Mouse (Mus musculus): ENCODE measurements around the gene Sgip1. TPM values are rescaled to one million over a fixed set of nuclear protein-coding genes. Genes with fewer than 3 reads are reported as not detected.

The Sgip1 gene
- polyA plus RNA-seq, 1 experiment from 2014 or later: 13.0 TPM

- DNase-seq (ENCODE audit: low spot score) (no peak), ATAC-seq (replicated peaks; ENCODE audit: low FRiP score, low TSS enrichment, low read depth) (no peak)
- Histone ChIP-seq H3K4me3 (ENCODE audit: low read depth, low read length) (no peak overlapping the region), H3K27me3 (replicated peaks; ENCODE audit: control insufficient read depth, insufficient read depth, low read length) (no peaks in the 10 kb centered on the region), H3K4me2 (ENCODE audit: low read length) (no peak overlapping the region), H3K36me3 (ENCODE audit: control insufficient read depth, insufficient read depth, low read length) (no peaks in the 10 kb centered on the region), H3K4me1 (replicated peaks; ENCODE audit: control insufficient read depth, insufficient read depth, low read length) (no peaks in the 10 kb centered on the region; the same call in 1 of the 2 replicates), H3K9me3 (ENCODE audit: control insufficient read depth, low read length) (no peaks in the 10 kb centered on the region), H3K9ac (ENCODE audit: low read length) (no peak overlapping the region), H3K27ac (ENCODE audit: low read depth) (no peak overlapping the region)
- 66% methylated on average over 7 of the region's 7 CpGs for WGBS
These were observed 115.0 kb downstream of the Sgip1 start for GRCm38 (mm10) chr4:102856086-102856485.

- no peak overlapping the region for H3K4me2 ChIP-seq (ENCODE audit: low read length)
- H3K4me3 ChIP-seq (ENCODE audit: low read depth, low read length): no peak overlapping the region
- no peak overlapping the region for H3K27ac ChIP-seq (ENCODE audit: low read depth)
- H3K9me3 ChIP-seq (ENCODE audit: control insufficient read depth, low read length): no peaks in the 10 kb centered on the region
- H3K4me1 ChIP-seq (replicated peaks; ENCODE audit: control insufficient read depth, insufficient read depth, low read length): no peaks in the 10 kb centered on the region; the same call in 1 of the 2 replicates
- ATAC-seq (replicated peaks; ENCODE audit: low FRiP score, low TSS enrichment, low read depth) (no peak), DNase-seq (ENCODE audit: low spot score) (no peak)
- H3K9ac ChIP-seq (ENCODE audit: low read length): no peak overlapping the region
- no peaks in the 10 kb centered on the region for H3K27me3 ChIP-seq (replicated peaks; ENCODE audit: control insufficient read depth, insufficient read depth, low read length)
- WGBS: 94% methylated on average over 15 of the region's 15 CpGs
- H3K36me3 ChIP-seq (ENCODE audit: control insufficient read depth, insufficient read depth, low read length): no peaks in the 10 kb centered on the region
These were observed 118.4 kb downstream of the Sgip1 start for GRCm38 (mm10) chr4:102859259-102860194.

- Histone ChIP-seq H3K9ac (ENCODE audit: low read length) (no peak overlapping the region), H3K27me3 (replicated peaks; ENCODE audit: control insufficient read depth, insufficient read depth, low read length) (no peaks in the 10 kb centered on the region), H3K4me3 (ENCODE audit: low read depth, low read length) (no peak overlapping the region), H3K27ac (ENCODE audit: low read depth) (no peak overlapping the region), H3K36me3 (ENCODE audit: control insufficient read depth, insufficient read depth, low read length) (no peaks in the 10 kb centered on the region), H3K9me3 (ENCODE audit: control insufficient read depth, low read length) (no peaks in the 10 kb centered on the region), H3K4me2 (ENCODE audit: low read length) (no peak overlapping the region), H3K4me1 (replicated peaks; ENCODE audit: control insufficient read depth, insufficient read depth, low read length) (no peaks in the 10 kb centered on the region; the same call in 1 of the 2 replicates)
- ATAC-seq (replicated peaks; ENCODE audit: low FRiP score, low TSS enrichment, low read depth): no peak
- DNase-seq (ENCODE audit: low spot score): no peak
- 69% methylated on average over 15 of the region's 15 CpGs for WGBS
These were observed 121.9 kb downstream of the Sgip1 start for GRCm38 (mm10) chr4:102862751-102863710.

- whole genome bisulfite sequencing: 89% methylated on average over 3 of the region's 3 CpGs
- no peaks in the 10 kb centered on the region for H3K4me1 ChIP-seq (replicated peaks; ENCODE audit: control insufficient read depth, insufficient read depth, low read length)
- H3K36me3 ChIP-seq (ENCODE audit: control insufficient read depth, insufficient read depth, low read length): no peaks in the 10 kb centered on the region
- H3K4me3 ChIP-seq (ENCODE audit: low read depth, low read length): no peak overlapping the region
- no peaks in the 10 kb centered on the region for H3K27me3 ChIP-seq (replicated peaks; ENCODE audit: control insufficient read depth, insufficient read depth, low read length)
- ATAC-seq (replicated peaks; ENCODE audit: low FRiP score, low TSS enrichment, low read depth) (no peak), DNase-seq (ENCODE audit: low spot score) (no peak)
- no peak overlapping the region for H3K27ac ChIP-seq (ENCODE audit: low read depth)
- no peak overlapping the region for H3K4me2 ChIP-seq (ENCODE audit: low read length)
- no peaks in the 10 kb centered on the region for H3K9me3 ChIP-seq (ENCODE audit: control insufficient read depth, low read length)
- H3K9ac ChIP-seq (ENCODE audit: low read length): no peak overlapping the region
These were observed 125.4 kb downstream of the Sgip1 start for GRCm38 (mm10) chr4:102866531-102866930.

- H3K9ac ChIP-seq (ENCODE audit: low read length): no peak overlapping the region
- H3K36me3 ChIP-seq (ENCODE audit: control insufficient read depth, insufficient read depth, low read length): no peaks in the 10 kb centered on the region
- H3K4me2 ChIP-seq (ENCODE audit: low read length): no peak overlapping the region
- no peaks in the 10 kb centered on the region for H3K4me1 ChIP-seq (replicated peaks; ENCODE audit: control insufficient read depth, insufficient read depth, low read length)
- no peak for ATAC-seq (replicated peaks; ENCODE audit: low FRiP score, low TSS enrichment, low read depth)
- H3K9me3 ChIP-seq (ENCODE audit: control insufficient read depth, low read length): no peaks in the 10 kb centered on the region
- H3K4me3 ChIP-seq (ENCODE audit: low read depth, low read length): no peak overlapping the region
- DNase-seq (ENCODE audit: low spot score): no peak
- no peak overlapping the region for H3K27ac ChIP-seq (ENCODE audit: low read depth)
- WGBS: 76% methylated on average over 4 of the region's 4 CpGs
- H3K27me3 ChIP-seq (replicated peaks; ENCODE audit: control insufficient read depth, insufficient read depth, low read length): no peaks in the 10 kb centered on the region
These were observed 130.2 kb downstream of the Sgip1 start for GRCm38 (mm10) chr4:102871274-102871673.

GRCm38 (mm10) chr4:102883142-102883541 is 142.0 kb downstream of the Sgip1 start:
- H3K27ac ChIP-seq (ENCODE audit: low read depth): no peak overlapping the region
- H3K27me3 ChIP-seq (replicated peaks; ENCODE audit: control insufficient read depth, insufficient read depth, low read length): no peaks in the 10 kb centered on the region
- no peak for DNase-seq (ENCODE audit: low spot score)
- no peak overlapping the region for H3K9ac ChIP-seq (ENCODE audit: low read length)
- H3K36me3 ChIP-seq (ENCODE audit: control insufficient read depth, insufficient read depth, low read length): no peaks in the 10 kb centered on the region
- H3K9me3 ChIP-seq (ENCODE audit: control insufficient read depth, low read length): no peaks in the 10 kb centered on the region; the same call in 1 of the 2 replicates
- 90% methylated on average over 3 of the region's 3 CpGs for WGBS
- no peak overlapping the region for H3K4me3 ChIP-seq (ENCODE audit: low read depth, low read length)
- H3K4me1 ChIP-seq (replicated peaks; ENCODE audit: control insufficient read depth, insufficient read depth, low read length): no peaks in the 10 kb centered on the region
- no peak for ATAC-seq (replicated peaks; ENCODE audit: low FRiP score, low TSS enrichment, low read depth)
- no peak overlapping the region for H3K4me2 ChIP-seq (ENCODE audit: low read length)

GRCm38 (mm10) chr4:102884228-102884627 is 143.1 kb downstream of the Sgip1 start:
- Histone ChIP-seq H3K9ac (ENCODE audit: low read length) (no peak overlapping the region), H3K4me1 (replicated peaks; ENCODE audit: control insufficient read depth, insufficient read depth, low read length) (no peaks in the 10 kb centered on the region), H3K36me3 (ENCODE audit: control insufficient read depth, insufficient read depth, low read length) (no peaks in the 10 kb centered on the region), H3K4me2 (ENCODE audit: low read length) (no peak overlapping the region), H3K27me3 (replicated peaks; ENCODE audit: control insufficient read depth, insufficient read depth, low read length) (no peaks in the 10 kb centered on the region), H3K27ac (ENCODE audit: low read depth) (no peak overlapping the region), H3K9me3 (ENCODE audit: control insufficient read depth, low read length) (no peaks in the 10 kb centered on the region; the same call in 1 of the 2 replicates), H3K4me3 (ENCODE audit: low read depth, low read length) (no peak overlapping the region)
- WGBS: 93% methylated on average over 4 of the region's 4 CpGs
- ATAC-seq (replicated peaks; ENCODE audit: low FRiP score, low TSS enrichment, low read depth): no peak
- no peak for DNase-seq (ENCODE audit: low spot score)

GRCm38 (mm10) chr4:102886459-102886858 is 145.4 kb downstream of the Sgip1 start:
- Histone ChIP-seq H3K4me1 (replicated peaks; ENCODE audit: control insufficient read depth, insufficient read depth, low read length) (no peaks in the 10 kb centered on the region), H3K27ac (ENCODE audit: low read depth) (no peak overlapping the region), H3K27me3 (replicated peaks; ENCODE audit: control insufficient read depth, insufficient read depth, low read length) (no peaks in the 10 kb centered on the region), H3K4me3 (ENCODE audit: low read depth, low read length) (no peak overlapping the region), H3K36me3 (ENCODE audit: control insufficient read depth, insufficient read depth, low read length) (no peaks in the 10 kb centered on the region), H3K9ac (ENCODE audit: low read length) (no peak overlapping the region), H3K4me2 (ENCODE audit: low read length) (no peak overlapping the region), H3K9me3 (ENCODE audit: control insufficient read depth, low read length) (no peaks in the 10 kb centered on the region; the same call in 1 of the 2 replicates)
- DNase-seq (ENCODE audit: low spot score) (no peak), ATAC-seq (replicated peaks; ENCODE audit: low FRiP score, low TSS enrichment, low read depth) (no peak)
- WGBS: 47% methylated on average over 2 of the region's 2 CpGs
